ENCODE assay signal across 9 mouse cellular contexts in genomic region chr17:36060829-36061228, GRCm38 (mm10). TPM values are rescaled to one million over a fixed set of nuclear protein-coding genes. Genes with fewer than 3 reads are reported as not detected.
A peak's percentile ranks its signal among the peaks of the same experiment; 100 is the strongest.
DNase-seq lines count a peak whose midpoint lies in the region; ATAC-seq and TF ChIP-seq lines count a peak whose summit lies in the region.
"Had no signal": no experiment of that assay in that cellular context is flagged by ENCODE, and none has a peak within 500 bp of the region (broad histone marks: within the 10 kb centered on the region; RNA-seq: fewer than 3 reads in every experiment).

No protein-coding gene starts in this region.

- H3K4me1 ChIP-seq in midbrain, embryonic 10.5 days, result no peaks in the 10 kb centered on the region
- H3K4me1 ChIP-seq in midbrain, embryonic 16.5 days (ENCODE audit: control insufficient read depth, insufficient read depth, low read length), result no peaks in the 10 kb centered on the region
- no peaks in the 10 kb centered on the region for H3K4me1 ChIP-seq in liver, adult 2 months (ENCODE audit: control insufficient read depth, insufficient read depth, low read length)
- H3K4me1 ChIP-seq: heart, embryonic 13.5 days had no signal

- no peaks in the 10 kb centered on the region for H3K9me3 ChIP-seq in midbrain, embryonic 10.5 days (replicated peaks)
- no peaks in the 10 kb centered on the region for H3K9me3 ChIP-seq in midbrain, embryonic 16.5 days (replicated peaks; ENCODE audit: control insufficient read depth, low read length, poor library complexity, severe bottlenecking)
- H3K9me3 ChIP-seq: heart, embryonic 13.5 days had no signal

- H3K79me2 ChIP-seq in liver, adult 2 months (ENCODE audit: control insufficient read depth, insufficient read depth, low read length), result no peaks in the 10 kb centered on the region

- H3K36me3 ChIP-seq in midbrain, embryonic 10.5 days, result no peaks in the 10 kb centered on the region
- H3K36me3 ChIP-seq in midbrain, embryonic 16.5 days (ENCODE audit: control insufficient read depth, insufficient read depth, low read length), result no peaks in the 10 kb centered on the region
- H3K36me3 ChIP-seq in liver, adult 2 months (ENCODE audit: control insufficient read depth, insufficient read depth, low read length), result no peaks in the 10 kb centered on the region
- H3K36me3 ChIP-seq: heart, embryonic 13.5 days had no signal

- no peak overlapping the region for H3K27ac ChIP-seq in midbrain, embryonic 10.5 days (replicated peaks)
- no peak overlapping the region for H3K27ac ChIP-seq in midbrain, embryonic 16.5 days (ENCODE audit: low read length)
- H3K27ac ChIP-seq in liver, adult 2 months (replicated peaks; ENCODE audit: insufficient read depth, low read depth, low read length), result no peak overlapping the region
- H3K27ac ChIP-seq: heart, embryonic 13.5 days had no signal

- TF ChIP-seq CTCF in liver, adult 2 months (IDR thresholded peaks at IDR 0.05; ENCODE audit: low read depth, low read length), result peak; percentile 74

- TF ChIP-seq POLR2A in liver, adult 2 months (IDR thresholded peaks at IDR 0.05; ENCODE audit: extremely low read depth, insufficient read depth, low read length), result no peak

- H3K4me2 ChIP-seq in midbrain, embryonic 16.5 days (ENCODE audit: low read length), result no peak overlapping the region
- H3K4me2 ChIP-seq: heart, embryonic 13.5 days had no signal

- WGBS in midbrain, embryonic 10.5 days, result 32% methylated on average over 2 of the region's 2 CpGs
- WGBS in midbrain, embryonic 16.5 days, result 21% methylated on average over 2 of the region's 2 CpGs
- 13% methylated on average over 2 of the region's 2 CpGs for WGBS in liver, adult 2 months

- no peak overlapping the region for H3K4me3 ChIP-seq in midbrain, embryonic 10.5 days
- no peak overlapping the region for H3K4me3 ChIP-seq in midbrain, embryonic 16.5 days (ENCODE audit: low read depth, low read length)
- no peak overlapping the region for H3K4me3 ChIP-seq in liver, adult 2 months (ENCODE audit: insufficient read depth, low read depth, low read length)
- H3K4me3 ChIP-seq: heart, embryonic 13.5 days had no signal

- no peaks in the 10 kb centered on the region for H3K27me3 ChIP-seq in midbrain, embryonic 10.5 days (ENCODE audit: low read depth, poor library complexity, severe bottlenecking)
- H3K27me3 ChIP-seq in midbrain, embryonic 16.5 days (ENCODE audit: control insufficient read depth, insufficient read depth, low read depth, low read length), result no peaks in the 10 kb centered on the region
- H3K27me3 ChIP-seq in liver, adult 2 months (ENCODE audit: control insufficient read depth, insufficient read depth, low read length), result no peaks in the 10 kb centered on the region

- no peak for ATAC-seq in midbrain, embryonic 16.5 days

- peak; percentile 76 for DNase-seq in midbrain, embryonic 10.5 days (ENCODE audit: low spot score)
- DNase-seq in c-Kit-positive CD71-negative TER-119-negative erythroid progenitor cells, embryonic 14.5 days (ENCODE audit: low read depth), result peak; percentile 92
- peak; percentile 56 to 84 for DNase-seq in frontal cortex, postnatal 10 days (ENCODE audit: low spot score in 2 of 2)
- DNase-seq in kidney, adult 8-10 months, result peak; percentile 79 to 90
- peak; percentile 81 for DNase-seq in liver, adult 2 months (ENCODE audit: extremely low read depth, low read depth, low spot score)
- DNase-seq in ovary, postnatal 10 days (ENCODE audit: low spot score), result peak; percentile 60
- DNase-seq in thymus, postnatal 10 days (ENCODE audit: low spot score in 2 of 2), result peak; percentile 93 to 100

- no peak overlapping the region for H3K9ac ChIP-seq in midbrain, embryonic 16.5 days (ENCODE audit: low read depth, low read length)
- H3K9ac ChIP-seq in liver, adult 2 months (ENCODE audit: low read depth, low read length), result no peak overlapping the region
- H3K9ac ChIP-seq: heart, embryonic 13.5 days had no signal

RNA-seq across cellular contexts. Expression of gene Gm11127, which starts 2.7 kb away (rescaled TPM):
- polyA plus RNA-seq in midbrain, embryonic 10.5 days (2016; fragmentation: Nextera tagmentation; extraction: Ambion mirVana), result not detected in 2 replicates
- not detected in 2 replicates for polyA plus RNA-seq in midbrain, embryonic 16.5 days (2015; fragmentation: Nextera tagmentation; extraction: Ambion mirVana)
- 0.13 TPM in 1 of 2 replicates, not detected in the other for total RNA-seq in liver, adult 2 months (2014; rRNA removed)
- polyA plus RNA-seq in liver, adult 2 months (2012; rRNA removed), result 0.06 TPM in 1 of 2 replicates, not detected in the other
- polyA plus RNA-seq: heart, embryonic 13.5 days had no signal

RNA-seq across cellular contexts. Expression of gene Gm6034, which starts 18.1 kb away (rescaled TPM):
- not detected in 2 replicates for polyA plus RNA-seq in midbrain, embryonic 10.5 days (2016; fragmentation: Nextera tagmentation; extraction: Ambion mirVana)
- not detected in 2 replicates for polyA plus RNA-seq in midbrain, embryonic 16.5 days (2015; fragmentation: Nextera tagmentation; extraction: Ambion mirVana)
- 0.09 TPM in 1 of 2 replicates, not detected in the other for total RNA-seq in liver, adult 2 months (2014; rRNA removed)
- 0.05 and 0.06 TPM in 2 replicates for polyA plus RNA-seq in liver, adult 2 months (2012; rRNA removed)
- polyA plus RNA-seq: heart, embryonic 13.5 days had no signal

RNA-seq across cellular contexts. Expression of gene H2-T22, which starts 18.3 kb away (rescaled TPM):
- polyA plus RNA-seq in midbrain, embryonic 10.5 days (2016; fragmentation: Nextera tagmentation; extraction: Ambion mirVana), result 7.0 and 8.4 TPM in 2 replicates
- 5.3 and 6.2 TPM in 2 replicates for polyA plus RNA-seq in midbrain, embryonic 16.5 days (2015; fragmentation: Nextera tagmentation; extraction: Ambion mirVana)
- total RNA-seq in liver, adult 2 months (2014; rRNA removed), result 115 and 138 TPM in 2 replicates
- polyA plus RNA-seq in liver, adult 2 months (2012; rRNA removed), result 98.2 and 110 TPM in 2 replicates

RNA-seq across cellular contexts. Expression of gene H2-T23, which starts 28.2 kb away (rescaled TPM):
- 3.5 and 4.9 TPM in 2 replicates for polyA plus RNA-seq in midbrain, embryonic 10.5 days (2016; fragmentation: Nextera tagmentation; extraction: Ambion mirVana)
- 4.1 and 4.8 TPM in 2 replicates for polyA plus RNA-seq in midbrain, embryonic 16.5 days (2015; fragmentation: Nextera tagmentation; extraction: Ambion mirVana)
- 291 and 323 TPM in 2 replicates for total RNA-seq in liver, adult 2 months (2014; rRNA removed)
- 423 and 492 TPM in 2 replicates for polyA plus RNA-seq in liver, adult 2 months (2012; rRNA removed)

RNA-seq across cellular contexts. Expression of gene H2-T24, which starts 40.5 kb away (rescaled TPM):
- polyA plus RNA-seq in midbrain, embryonic 10.5 days (2016; fragmentation: Nextera tagmentation; extraction: Ambion mirVana), result 4.4 and 5.9 TPM in 2 replicates
- polyA plus RNA-seq in midbrain, embryonic 16.5 days (2015; fragmentation: Nextera tagmentation; extraction: Ambion mirVana), result 8.0 and 8.8 TPM in 2 replicates
- total RNA-seq in liver, adult 2 months (2014; rRNA removed), result 4.9 and 5.3 TPM in 2 replicates
- 1.9 and 2.1 TPM in 2 replicates for polyA plus RNA-seq in liver, adult 2 months (2012; rRNA removed)

Comparison
In these comparisons a context has a peak if more than half of its experiments do, and no peak if none do; other contexts are left out.
1. RNA of gene H2-T22, which starts 18.3 kb away (polyA plus RNA-seq): 98.2 to 110 TPM in liver, adult 2 months; 7.0 to 8.4 TPM in midbrain, embryonic 10.5 days and 5.3 to 6.2 TPM in midbrain, embryonic 16.5 days; every median in the first group is over 10 times any median in the second.
2. Peak in every context shown above with its lines, with median percentiles within 50 percentile points of each other: DNase-seq.